Mouse (Mus musculus) kidney, postnatal 10 days (tissue): Measurements from ENCODE around the gene Peli2.
A peak's percentile ranks its signal among the peaks of the same experiment; 100 is the strongest.

Experiments used
- DNase-seq: peaks from one replicate; pipeline ENCODE4 v3.0.0; 2021; ENCODE audit warnings: mixed read lengths

Peli2 gene

DNA sequence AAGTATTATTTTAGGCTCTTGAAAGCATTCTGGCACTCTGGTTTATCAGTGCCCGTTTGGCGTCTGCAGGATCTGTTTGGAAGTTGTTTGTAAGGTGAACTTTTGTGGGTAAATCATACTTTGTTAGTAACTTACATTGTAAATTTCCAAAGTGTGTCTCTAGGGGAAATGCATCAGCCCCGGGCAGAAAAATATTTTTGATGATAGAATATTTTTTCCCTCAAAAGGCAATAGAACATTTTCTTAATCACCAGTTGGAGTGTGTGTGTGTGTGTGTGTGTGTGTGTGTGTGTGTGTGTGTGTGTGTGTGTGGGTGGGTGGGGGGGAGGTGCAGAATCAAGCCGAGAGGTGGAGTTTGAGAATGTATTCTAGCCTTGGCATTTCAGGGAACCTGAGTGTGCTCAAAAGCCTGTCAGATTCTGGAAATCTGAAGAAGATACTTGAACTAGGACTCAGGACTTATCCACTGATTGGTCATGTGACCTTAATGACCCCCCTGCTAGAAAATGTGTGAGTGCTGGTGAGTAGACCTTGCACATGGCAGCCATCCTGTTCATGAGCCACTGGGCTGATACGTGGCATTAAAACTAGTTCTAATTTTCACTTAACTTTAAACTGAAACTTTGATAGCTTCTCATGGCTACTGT lies 33.4 kb downstream of the Peli2 start:
- DNase-seq = no peak

DNA sequence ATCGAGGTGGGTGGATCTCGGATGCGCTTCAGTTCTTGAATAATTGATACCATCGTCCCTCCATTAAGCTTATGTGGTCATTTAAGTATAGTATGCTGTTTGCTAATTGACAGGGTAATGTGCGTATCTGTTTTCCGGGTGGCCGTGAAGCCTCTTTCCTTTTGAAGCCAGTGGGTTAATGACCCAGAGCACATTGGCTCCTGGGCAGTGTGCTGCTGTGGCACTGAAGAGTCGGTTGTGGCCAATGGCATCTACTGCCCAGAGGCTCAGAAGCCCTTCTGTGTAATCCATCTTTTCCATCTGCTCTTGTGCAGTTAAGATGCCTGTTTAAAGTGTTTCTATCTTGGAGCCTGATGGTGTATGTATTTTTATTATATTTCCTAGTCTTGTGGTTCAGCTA lies 34.0 kb downstream of the Peli2 start:
- DNase-seq = no peak

DNA sequence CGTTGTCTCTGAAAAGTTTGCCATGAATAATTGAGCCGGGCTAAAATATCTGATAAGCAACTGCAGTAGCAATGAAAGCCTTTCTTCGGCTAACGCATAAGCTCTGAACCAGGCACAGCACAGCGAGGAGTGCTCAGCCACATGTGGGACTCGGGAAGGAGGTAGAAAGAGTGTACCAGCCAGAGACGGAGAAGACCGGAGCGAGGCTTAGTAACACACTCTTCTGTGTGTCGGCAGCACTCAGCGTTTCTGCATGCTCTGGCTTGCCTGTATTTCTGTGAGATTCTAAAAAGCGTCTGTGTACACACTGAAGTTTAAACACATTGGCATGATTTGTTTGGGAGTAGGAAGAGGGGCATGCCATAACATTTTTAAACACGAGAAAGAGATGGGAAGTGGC lies 34.5 kb downstream of the Peli2 start:
- DNase-seq = no peak

DNA sequence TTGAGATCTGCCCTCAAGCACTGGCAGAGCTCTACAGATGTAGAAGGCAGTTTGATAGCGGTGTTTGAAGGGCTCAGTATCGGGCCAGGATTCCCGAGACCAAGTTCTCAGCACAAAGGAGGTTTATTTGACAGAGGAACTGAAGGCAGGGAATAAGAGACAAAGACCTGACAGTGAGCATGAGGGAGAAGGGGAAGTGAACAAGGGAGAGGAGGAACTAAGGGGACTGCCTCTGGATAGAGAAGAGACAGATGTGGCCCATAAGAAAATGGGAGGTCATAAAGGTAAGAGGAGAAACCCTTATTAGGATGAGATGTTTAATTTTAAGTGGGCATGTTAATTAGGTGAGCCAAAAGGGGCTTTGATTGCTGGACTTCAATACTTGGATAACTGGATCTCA lies 36.5 kb downstream of the Peli2 start:
- DNase-seq = no peak

DNA sequence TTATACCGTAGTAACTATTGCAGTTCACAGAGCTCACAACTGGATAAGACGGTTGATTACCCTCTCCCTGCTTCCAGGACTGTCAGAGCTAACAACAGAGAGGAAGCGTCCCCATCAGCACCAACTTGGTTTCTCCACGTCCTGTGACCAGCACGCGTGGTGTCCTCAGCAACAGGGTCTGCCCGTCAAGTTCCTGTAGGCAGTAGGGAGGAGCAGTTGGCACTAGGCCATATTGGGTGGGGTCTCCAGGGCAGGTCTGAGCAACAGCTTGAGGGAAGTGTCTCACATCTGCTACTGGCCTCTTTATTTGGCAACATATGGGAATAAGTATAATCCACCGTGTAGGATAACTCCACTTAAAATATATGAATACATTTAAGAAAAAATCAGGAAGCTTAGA lies 37.2 kb downstream of the Peli2 start:
- DNase-seq = no peak

DNA sequence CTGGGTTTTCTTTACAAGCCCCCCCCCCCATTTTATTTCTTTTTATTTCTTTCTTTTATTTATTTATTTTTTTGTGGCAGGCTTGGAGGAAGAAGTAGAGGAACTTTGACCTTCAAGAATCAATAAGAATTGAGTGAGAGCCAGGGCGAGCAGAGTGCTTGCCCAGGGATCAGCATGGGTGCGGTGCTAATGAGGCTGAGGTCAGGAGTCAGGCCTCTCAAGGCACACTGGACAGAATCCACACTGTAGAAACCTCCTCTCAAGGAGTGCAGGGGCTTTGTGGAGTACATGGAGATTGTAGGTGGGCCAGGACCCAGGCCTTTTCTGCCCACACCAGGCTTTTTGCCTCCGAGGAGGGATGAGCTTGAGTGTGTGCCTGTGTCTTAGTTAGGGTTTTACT lies 38.8 kb downstream of the Peli2 start:
- no peak for DNase-seq

DNA sequence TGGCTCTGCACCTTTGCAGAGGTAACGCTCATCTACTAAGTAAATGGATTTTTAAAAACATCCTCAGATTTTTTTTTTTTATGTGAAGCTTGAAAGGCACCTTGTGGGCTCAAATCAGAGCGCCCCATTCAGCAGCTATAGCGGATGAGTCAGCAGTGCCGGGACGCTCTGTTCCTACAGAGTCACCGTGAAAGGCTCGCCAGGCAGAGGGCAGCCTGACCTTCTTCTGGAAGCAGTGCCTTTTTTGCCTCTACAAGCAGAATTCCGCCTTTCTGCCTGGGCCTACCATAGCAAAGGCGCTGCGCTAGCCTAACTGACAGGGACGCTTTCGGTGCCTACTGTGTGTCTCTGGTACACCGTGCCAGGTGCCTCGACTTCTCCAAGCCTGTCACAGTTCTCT lies 41.8 kb downstream of the Peli2 start:
- DNase-seq = no peak

DNA sequence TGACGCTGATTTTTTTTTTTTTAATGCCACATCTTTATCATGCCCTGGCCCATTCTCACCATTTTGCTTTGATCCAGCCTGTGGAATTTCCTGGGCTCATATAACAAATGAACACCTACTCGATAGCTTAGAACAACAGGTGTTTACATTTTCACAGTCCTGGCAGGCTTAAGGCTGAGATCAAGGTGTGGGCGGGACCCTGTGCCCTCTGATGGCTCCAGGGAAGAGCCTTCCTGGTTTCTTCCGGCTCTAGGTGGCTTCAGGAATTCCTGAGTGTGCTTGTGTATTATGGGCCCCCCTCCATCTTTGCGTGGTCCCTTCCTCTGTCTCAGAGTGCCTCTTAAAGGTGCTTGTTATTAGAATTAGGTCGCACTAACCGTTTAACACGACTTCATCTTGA lies 44.3 kb downstream of the Peli2 start:
- no peak for DNase-seq

DNA sequence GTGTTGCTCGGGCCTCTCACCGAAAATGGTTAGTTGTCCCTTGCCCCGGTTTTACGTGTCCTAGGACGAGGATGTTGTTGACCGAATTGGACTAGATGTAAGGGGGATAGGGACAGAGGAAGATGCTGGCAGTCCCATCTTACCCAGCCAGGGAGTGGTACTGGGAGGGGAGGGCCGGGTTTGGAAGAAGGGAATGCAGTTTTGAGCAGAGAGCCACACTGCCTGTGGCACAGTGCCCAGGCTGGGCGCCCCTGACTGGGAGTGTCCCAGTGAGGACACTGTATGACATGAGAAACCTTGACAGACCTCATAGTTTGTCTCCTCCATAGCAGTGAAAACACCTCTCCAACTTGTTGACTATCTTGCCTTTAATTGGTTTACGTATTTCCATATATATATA lies 45.8 kb downstream of the Peli2 start:
- DNase-seq = no peak

DNA sequence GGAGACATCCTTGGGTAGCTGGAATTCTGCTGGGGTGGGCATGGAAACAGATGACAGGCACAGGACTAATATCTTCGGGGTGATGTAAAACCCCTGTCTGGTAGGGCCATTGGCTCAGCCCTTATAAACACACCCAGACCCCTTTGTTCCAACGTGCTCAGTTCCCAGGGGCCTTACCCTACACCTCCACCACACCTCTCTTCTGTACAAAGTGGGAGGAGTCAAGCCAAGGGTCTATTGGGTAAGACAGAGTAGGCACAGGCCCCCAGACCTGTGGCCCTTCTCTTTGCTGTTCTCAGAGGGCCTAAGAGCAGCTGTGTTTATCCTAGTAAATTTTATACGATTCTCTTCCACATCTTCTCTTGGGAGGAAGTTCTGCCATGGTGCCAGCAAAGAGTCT lies 46.4 kb downstream of the Peli2 start:
- DNase-seq = no peak

DNA sequence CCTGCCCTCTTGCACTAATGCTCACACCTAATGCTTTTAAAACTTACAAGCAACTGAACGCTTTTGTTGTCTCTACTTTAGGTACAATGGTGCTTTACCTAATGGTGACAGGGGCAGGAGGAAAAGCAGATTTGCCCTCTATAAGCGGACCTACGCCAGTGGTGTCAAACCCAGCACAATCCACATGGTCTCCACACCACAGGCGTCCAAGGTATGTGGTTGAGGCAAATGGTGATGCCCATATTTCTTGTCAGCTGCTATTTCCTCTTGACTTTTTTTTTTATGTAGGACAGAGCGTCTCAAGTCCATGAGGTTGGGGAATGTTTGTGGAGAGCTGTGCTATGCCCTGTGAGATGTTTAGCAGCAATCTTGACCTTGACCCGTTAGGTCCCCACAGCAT lies 47.5 kb downstream of the Peli2 start:
- DNase-seq = no peak

DNA sequence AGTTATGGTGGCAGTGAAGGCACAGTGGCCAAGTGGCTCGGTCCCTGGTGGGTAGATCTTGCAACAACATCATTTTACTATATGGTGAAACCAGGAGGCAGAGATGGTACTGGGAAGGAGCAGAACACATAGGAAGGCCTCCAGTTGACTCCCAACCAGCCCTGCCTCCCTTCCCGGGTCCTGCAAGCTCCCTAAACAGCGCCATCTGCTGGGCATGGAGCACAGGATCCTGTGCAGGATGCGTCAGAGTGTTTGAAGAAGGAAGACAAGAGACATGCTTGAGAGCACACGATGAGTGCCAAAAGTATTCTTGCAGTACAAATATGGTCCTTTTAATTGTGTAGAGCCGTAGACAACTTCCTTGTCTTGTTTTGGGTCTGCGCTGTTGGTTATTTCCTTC lies 49.3 kb downstream of the Peli2 start:
- peak; percentile 80 for DNase-seq

DNA sequence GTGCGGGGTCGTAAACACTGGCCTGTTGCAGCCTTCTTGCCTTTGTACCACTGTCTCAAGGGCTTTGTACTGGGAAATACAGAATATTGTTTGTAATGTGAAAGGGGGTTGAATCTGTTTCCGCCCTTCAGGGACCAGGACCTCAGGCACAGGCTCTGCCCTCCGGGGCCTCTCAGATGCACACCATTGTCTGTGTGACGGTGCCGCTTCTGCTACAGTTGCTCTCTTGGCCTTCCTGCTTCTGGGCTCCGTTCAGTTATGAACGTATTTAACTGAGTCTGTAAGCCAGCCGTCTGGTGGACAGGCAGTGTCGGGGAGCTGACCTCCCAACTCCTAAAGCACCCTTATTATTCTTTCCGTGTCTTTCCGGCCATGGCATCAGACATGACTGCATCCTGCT lies 50.6 kb downstream of the Peli2 start:
- DNase-seq = no peak

DNA sequence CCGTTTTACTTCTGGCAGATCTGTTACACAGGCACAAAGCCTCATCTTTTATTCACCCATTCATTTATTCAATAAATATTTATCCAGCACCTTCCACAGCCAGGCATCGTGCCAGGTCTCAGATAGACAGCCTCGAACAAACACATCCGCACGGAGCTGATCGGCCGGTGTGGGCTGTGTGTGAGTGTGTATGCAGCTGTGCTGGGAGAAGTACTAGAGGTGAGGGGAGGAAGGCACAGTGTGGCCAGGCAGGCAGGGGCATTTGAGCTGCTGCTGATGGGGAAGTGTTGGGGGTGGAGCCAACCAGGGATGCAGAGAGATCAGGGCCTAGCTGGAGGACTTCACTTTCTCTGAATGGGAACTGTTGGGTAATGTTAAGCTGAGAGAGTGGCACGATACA lies 51.4 kb downstream of the Peli2 start:
- DNase-seq = peak; percentile 45

DNA sequence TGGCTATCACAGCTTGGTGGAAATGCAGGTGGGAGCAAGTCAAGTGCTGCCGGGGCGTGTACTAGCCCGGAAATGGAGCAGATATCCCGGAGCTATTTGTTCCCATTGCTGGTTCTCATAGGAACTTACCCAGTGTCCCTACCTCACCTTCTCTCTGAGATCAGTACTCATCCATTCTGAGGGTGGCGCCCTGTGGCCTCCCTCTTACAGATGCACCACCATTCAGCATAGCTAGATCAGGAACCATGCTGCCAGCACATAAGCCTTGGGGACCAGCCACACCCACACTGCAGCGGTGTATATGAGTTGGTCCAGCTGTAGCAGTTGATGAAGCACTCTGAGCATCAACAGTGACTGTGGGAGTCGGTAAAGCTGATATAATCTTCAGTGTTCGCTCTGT lies 52.3 kb downstream of the Peli2 start:
- no peak for DNase-seq

DNA sequence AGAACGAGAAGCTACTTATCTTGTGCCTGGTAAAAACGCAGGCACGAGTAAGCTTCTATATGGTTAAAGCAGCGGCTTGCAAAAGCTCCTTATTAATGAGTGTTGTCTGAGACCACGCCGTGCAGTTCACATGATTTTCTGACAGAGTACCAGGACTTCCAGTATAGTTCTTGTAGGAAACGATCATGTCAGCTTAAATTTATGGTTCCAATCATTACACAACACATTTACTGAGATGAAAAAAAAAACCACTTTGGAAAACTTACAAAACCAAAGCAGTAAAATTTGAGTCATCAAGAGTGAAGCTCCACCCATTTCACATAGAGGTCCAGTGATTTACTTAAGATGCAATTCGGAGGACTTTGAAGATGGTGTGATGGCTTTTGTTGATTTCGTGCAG lies 53.2 kb downstream of the Peli2 start:
- no peak for DNase-seq

DNA sequence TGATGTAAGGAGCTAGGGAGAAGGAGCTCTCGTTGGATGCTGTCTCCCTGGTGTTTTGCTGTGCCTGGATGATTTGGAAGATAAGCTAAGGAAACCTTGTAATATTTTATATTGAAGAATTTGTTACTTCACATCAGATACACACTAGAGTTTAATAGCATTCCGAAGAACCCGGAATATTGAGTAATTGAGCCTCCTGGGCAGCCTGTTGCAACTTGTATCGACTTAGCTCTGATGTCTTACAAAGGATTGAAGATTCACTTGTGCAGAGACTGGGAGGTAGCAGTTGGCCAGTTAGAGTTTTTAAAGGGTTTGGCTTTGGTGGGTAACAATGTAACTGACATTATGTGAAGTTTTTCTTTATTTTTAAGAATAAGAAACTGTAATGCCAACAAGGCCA lies 53.7 kb downstream of the Peli2 start:
- no peak for DNase-seq

DNA sequence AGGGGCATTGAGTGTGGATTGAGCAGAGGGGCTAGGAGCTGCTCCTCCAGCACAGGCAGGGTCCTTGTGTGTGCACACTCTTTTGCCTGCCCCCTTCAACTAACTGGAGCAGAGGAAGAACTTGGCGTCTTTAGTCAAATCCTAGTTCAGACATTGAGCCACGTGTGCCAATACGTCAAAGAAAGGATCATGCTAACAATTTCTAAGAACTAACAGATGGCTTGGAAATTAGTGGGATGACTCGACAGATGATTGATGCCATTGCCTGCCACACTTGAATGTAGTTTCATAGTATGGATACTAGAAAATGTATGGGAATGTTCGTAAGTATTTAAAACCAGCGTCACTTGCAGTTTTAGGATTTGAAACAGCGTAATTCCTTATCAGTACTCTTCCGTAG lies 54.5 kb downstream of the Peli2 start:
- no peak for DNase-seq

DNA sequence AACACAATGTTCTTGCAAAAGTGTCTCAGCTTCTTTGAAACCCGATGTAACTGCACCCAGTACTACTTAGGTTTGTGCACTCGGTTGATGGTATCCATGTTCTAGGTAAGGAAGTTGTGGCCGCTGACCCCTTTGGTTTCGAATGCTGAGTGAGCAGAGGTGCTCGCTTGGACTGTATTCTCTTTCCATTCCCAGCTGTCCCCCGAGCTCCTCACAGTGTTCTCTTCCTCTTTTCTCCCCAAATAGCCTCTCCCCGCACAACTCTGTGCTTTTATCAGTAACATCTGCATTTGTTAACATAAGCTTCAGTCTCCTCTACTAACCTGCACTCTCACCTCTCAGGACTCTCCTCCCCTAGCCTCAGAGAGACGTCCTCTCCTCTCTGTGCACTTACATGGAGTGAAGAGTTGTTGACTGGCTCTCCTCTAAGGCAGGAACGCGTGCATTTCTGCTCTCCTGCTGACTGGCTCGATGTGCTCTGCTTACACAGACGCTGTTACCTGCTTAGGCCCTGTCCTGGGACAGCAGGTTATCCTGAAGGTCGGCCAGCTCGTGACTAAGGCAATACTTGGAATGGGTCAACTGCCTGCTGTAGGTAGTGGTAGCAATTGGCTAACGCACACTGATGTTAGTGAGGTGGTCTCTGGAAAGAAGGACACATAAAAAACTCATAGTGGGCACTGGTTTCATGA lies 57.8 kb downstream of the Peli2 start:
- no peak for DNase-seq

DNA sequence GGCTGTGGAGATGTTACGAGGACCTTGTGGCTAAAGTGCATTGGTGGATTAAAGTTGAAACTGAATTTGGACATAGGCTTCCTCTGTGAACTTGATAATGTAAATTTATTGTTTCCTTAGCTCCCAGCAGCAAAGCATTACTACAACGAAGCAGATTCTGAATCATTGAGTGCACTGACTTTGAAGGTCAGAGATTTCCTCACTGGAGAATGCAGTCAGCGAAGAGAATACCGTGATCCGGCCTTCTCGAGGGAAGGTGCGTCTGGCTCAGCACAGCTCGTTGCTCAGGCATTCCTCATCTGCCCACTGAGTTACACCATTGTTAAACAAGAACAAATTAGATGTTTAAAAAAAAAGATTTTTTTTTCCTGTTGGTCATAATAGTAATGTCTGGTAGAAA lies 58.4 kb downstream of the Peli2 start:
- DNase-seq = no peak

DNA sequence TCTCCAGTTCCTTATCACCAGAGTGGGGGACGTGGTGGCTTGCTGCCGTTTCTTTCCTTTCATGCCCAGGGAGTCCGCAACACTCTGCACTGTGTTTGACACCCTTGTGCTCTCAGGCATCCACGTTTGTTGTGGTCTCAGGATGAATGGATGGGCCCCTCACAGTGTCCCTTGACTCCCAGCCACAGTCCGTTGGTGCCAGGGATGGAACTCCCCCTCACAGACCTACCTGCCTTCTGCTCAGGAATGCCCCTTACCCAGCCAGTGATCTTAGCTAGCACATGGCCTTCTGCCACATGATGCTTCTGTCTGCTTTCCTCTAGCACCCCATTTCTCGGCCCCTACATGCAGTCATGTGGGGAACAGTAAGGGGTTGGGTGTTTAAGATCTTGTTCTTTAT lies 65.7 kb downstream of the Peli2 start:
- no peak for DNase-seq

DNA sequence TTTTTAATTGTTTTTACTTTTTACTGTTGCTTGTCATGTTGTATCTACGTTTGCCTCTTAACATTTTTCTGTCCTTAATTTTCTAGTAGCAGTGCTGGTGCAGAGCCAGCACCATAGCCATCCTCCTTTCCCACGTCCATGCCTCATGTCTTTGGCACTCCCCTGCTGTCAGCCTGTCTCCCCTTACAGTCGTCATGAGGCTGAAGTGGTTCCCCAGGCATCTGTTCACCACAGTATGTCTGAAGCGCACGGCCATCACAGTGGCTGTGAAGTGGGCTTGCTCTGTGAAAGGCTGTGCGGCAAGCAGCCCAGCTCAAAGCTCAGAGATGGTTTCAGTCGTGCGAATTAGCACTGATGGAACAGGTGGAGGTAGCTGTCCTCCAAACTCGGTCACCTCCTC lies 66.5 kb downstream of the Peli2 start:
- no peak for DNase-seq

DNA sequence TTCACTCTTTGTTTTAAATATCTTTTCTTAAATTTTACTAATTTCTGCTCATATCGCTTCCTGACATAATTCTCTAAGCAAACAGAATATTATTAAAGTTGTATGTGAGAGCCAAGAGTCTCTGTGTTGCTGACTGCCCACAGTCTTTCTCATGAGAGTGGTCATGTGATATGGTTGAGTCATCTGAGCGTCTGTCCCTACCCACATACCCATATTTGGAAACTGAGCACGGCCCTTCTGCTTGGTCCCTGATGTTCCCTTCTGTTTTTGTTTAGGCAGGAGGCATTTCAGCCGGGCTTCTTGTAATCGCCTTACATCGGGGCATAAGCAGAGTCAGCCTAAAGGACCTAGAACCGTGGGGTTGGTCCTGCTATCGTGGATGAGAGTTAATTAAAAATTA lies 68.7 kb downstream of the Peli2 start:
- no peak for DNase-seq

DNA sequence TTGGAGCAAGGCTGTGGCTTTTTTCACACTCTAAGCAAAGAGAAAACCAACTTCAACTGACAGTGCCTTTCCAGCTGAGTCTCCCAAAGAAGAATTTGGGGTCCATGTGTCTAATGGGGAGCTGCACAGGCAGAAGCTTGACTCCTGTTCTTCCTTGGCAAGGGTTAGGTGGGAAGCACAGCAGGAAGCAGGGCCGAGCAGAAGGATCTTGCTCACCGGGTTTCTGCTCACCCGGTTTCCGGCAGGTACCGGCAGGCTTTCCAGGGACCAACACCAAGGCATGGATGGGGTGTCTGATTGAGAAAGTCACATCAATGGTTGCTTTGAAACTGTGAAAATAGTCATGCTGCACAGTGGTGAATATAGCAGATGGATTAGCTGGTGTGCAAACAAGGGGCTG lies 70.3 kb downstream of the Peli2 start:
- DNase-seq = no peak

DNA sequence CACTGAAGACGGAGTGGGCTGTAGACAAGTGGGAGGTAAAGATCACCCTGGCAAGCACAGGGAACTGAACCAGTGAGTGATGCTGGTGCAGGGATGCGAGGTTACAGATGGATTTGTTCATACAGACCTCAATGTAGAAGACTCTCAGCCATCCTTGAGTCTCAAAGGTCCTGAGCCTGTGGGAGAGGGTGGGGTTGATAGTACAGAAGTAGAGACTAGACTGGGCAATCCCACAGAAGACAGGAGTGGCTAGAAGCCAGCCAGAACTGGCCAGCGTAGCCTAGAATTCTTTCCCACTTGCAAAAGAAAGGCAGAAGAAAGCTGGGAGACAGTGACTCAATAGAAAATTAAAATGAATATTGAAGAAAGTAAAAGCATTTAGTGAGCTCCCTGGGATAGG lies 71.3 kb downstream of the Peli2 start:
- no peak for DNase-seq
